Mouse (Mus musculus): ENCODE measurements around the gene Kdm5c.

DNA sequence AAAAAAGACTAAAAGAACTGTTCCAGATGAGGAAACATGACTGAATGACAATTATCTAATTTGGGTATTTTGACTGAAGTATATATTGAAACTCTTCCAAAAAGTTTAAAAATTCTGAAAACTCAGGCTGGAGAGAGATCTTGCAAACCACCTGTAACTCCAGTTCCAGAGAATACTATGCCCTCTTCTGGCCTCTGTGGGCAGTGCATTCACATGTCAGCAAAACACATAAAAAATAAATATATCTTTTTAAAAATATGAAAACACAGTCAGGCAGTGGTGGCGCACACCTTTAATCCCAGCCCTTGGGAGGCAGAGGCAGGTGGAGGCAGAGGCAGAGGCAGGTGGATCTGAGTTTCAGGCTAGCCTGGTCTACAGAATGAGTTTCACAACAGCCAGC is 90.8 kb downstream of the Kdm5c start:
- TF ChIP-seq POLR2A (IDR thresholded peaks at IDR 0.05; ENCODE audit: insufficient read depth, low read length) = no peak
- TF ChIP-seq CTCF (IDR thresholded peaks at IDR 0.05; ENCODE audit: low read depth, low read length) = no peak
- no peak for TF ChIP-seq EP300 (IDR thresholded peaks at IDR 0.05; ENCODE audit: insufficient read depth, low read depth, low read length)
